8 mouse cellular contexts compared by ENCODE assay signal in the genomic region with DNA sequence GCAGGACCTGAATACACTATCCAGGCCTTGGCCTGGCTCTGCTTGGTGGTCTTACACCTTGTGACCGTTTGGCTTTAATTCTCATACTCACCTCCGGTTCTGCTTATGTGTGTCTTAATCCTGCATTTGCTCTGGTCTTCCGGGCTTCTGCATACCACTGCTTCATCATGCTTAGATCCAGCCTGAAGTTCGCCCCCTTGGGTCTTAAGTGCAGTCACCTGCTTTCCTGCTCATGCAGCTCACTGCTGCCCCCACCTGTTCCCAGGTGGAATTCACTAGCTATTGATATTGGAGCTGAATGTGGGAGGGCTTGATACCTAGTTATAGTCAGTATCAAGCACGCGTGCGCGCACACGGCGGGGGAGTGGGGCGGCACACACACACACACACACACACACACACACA. TPM values are rescaled to one million over a fixed set of nuclear protein-coding genes. Genes with fewer than 3 reads are reported as not detected.
DNase-seq lines count a peak whose midpoint lies in the region; ATAC-seq and TF ChIP-seq lines count a peak whose summit lies in the region.

No protein-coding gene starts in this region.

- H3K27ac ChIP-seq in CH12.LX (ENCODE audit: insufficient read depth, low read depth) = no peak overlapping the region
- H3K27ac ChIP-seq in bone marrow macrophage, adult 2 months (ENCODE audit: insufficient read depth, low read depth, low read length) = no peak overlapping the region
- no peak overlapping the region for H3K27ac ChIP-seq in forebrain, embryonic 10.5 days
- no peak overlapping the region for H3K27ac ChIP-seq in heart, postnatal 0 days (ENCODE audit: low read depth)
- no peak overlapping the region for H3K27ac ChIP-seq in liver, embryonic 14.5 days
- H3K27ac ChIP-seq in neural tube, embryonic 15.5 days (replicated peaks) = no peak overlapping the region
- no peak overlapping the region for H3K27ac ChIP-seq in thymus, adult 2 months (ENCODE audit: control insufficient read depth, insufficient read depth, low read length)

- ATAC-seq in heart, postnatal 0 days (ENCODE audit: insufficient read depth, low read depth) = no peak
- no peak for ATAC-seq in liver, embryonic 14.5 days (ENCODE audit: insufficient read depth)
- ATAC-seq in neural tube, embryonic 15.5 days (ENCODE audit: low FRiP score) = peak; percentile 74

- H3K4me1 ChIP-seq in CH12.LX (ENCODE audit: control insufficient read depth in 1 of 2, insufficient read depth in 2 of 2) = peaks cover 10 to 25% of the 10 kb centered on the region in 2 experiments
- no peaks in the 10 kb centered on the region for H3K4me1 ChIP-seq in bone marrow macrophage, adult 2 months (ENCODE audit: control insufficient read depth, insufficient read depth, low read length)
- no peaks in the 10 kb centered on the region for H3K4me1 ChIP-seq in forebrain, embryonic 10.5 days
- no peaks in the 10 kb centered on the region for H3K4me1 ChIP-seq in heart, postnatal 0 days (ENCODE audit: control insufficient read depth, insufficient read depth)
- H3K4me1 ChIP-seq in liver, embryonic 14.5 days (replicated peaks; ENCODE audit: control insufficient read depth in 2 of 2, insufficient read depth in 2 of 2, low read length in 1 of 2) = no peaks in the 10 kb centered on the region
- no peaks in the 10 kb centered on the region for H3K4me1 ChIP-seq in neural tube, embryonic 15.5 days
- H3K4me1 ChIP-seq in thymus, adult 2 months (replicated peaks; ENCODE audit: control insufficient read depth, insufficient read depth, low read length) = no peaks in the 10 kb centered on the region

- H3K9me3 ChIP-seq in CH12.LX (replicated peaks; ENCODE audit: low read length) = no peaks in the 10 kb centered on the region
- H3K9me3 ChIP-seq in forebrain, embryonic 10.5 days = no peaks in the 10 kb centered on the region
- no peaks in the 10 kb centered on the region for H3K9me3 ChIP-seq in heart, postnatal 0 days (replicated peaks; ENCODE audit: control insufficient read depth, low read length)
- no peaks in the 10 kb centered on the region for H3K9me3 ChIP-seq in liver, embryonic 14.5 days (ENCODE audit: control insufficient read depth, low read length)
- no peaks in the 10 kb centered on the region for H3K9me3 ChIP-seq in neural tube, embryonic 15.5 days (replicated peaks)

- TF ChIP-seq RAD21 in CH12.LX (IDR thresholded peaks at IDR 0.05; ENCODE audit: low read depth, low read length) = peak; percentile 92

- H3K27me3 ChIP-seq in CH12.LX (replicated peaks) = no peaks in the 10 kb centered on the region
- no peaks in the 10 kb centered on the region for H3K27me3 ChIP-seq in forebrain, embryonic 10.5 days (ENCODE audit: poor library complexity, severe bottlenecking)
- no peaks in the 10 kb centered on the region for H3K27me3 ChIP-seq in heart, postnatal 0 days (ENCODE audit: control insufficient read depth, insufficient read depth, low read length)
- no peaks in the 10 kb centered on the region for H3K27me3 ChIP-seq in liver, embryonic 14.5 days (ENCODE audit: control insufficient read depth, insufficient read depth, low read length)
- no peaks in the 10 kb centered on the region for H3K27me3 ChIP-seq in neural tube, embryonic 15.5 days (replicated peaks)
- H3K27me3 ChIP-seq in thymus, adult 2 months (ENCODE audit: control insufficient read depth, insufficient read depth, low read length) = no peaks in the 10 kb centered on the region

- no peaks in the 10 kb centered on the region for H3K79me2 ChIP-seq in CH12.LX (replicated peaks; ENCODE audit: control insufficient read depth, extremely low read depth, insufficient read depth, poor library complexity, severe bottlenecking)

- in situ Hi-C loops in CH12.LX (cut with MboI; ENCODE audit: low pct_ligation_motif_present, low pct_unique_long_range_greater_than_20kb, low sequenced_read_pairs) = loop anchor here (10.0 kb wide), 1 partner anchor 323 kb away; no protein-coding TSS in a partner anchor

- no peak for TF ChIP-seq EP300 in CH12.LX (IDR thresholded peaks at IDR 0.05; ENCODE audit: low read length)
- TF ChIP-seq EP300 in heart, postnatal 0 days (IDR thresholded peaks at IDR 0.05; ENCODE audit: low read depth) = no peak
- TF ChIP-seq EP300 in liver, embryonic 14.5 days (IDR thresholded peaks at IDR 0.05; ENCODE audit: low read depth) = no peak

- H3K36me3 ChIP-seq in CH12.LX (replicated peaks in 1 of 2; ENCODE audit: control insufficient read depth in 1 of 2, insufficient read depth in 1 of 2, low read length in 1 of 2) = no peaks in the 10 kb centered on the region
- no peaks in the 10 kb centered on the region for H3K36me3 ChIP-seq in forebrain, embryonic 10.5 days (replicated peaks)
- H3K36me3 ChIP-seq in heart, postnatal 0 days (replicated peaks; ENCODE audit: control insufficient read depth, insufficient read depth, low read length) = no peaks in the 10 kb centered on the region
- no peaks in the 10 kb centered on the region for H3K36me3 ChIP-seq in liver, embryonic 14.5 days (replicated peaks; ENCODE audit: control insufficient read depth, insufficient read depth, low read depth)
- H3K36me3 ChIP-seq in neural tube, embryonic 15.5 days = no peaks in the 10 kb centered on the region
- H3K36me3 ChIP-seq in thymus, adult 2 months (ENCODE audit: control insufficient read depth, insufficient read depth, low read length) = no peaks in the 10 kb centered on the region

- H3K4me3 ChIP-seq in CH12.LX (replicated peaks in 1 of 3; ENCODE audit: low read depth in 2 of 3, low read length in 2 of 3, poor library complexity in 1 of 3) = no peak overlapping the region
- no peak overlapping the region for H3K4me3 ChIP-seq in bone marrow macrophage, adult 2 months (ENCODE audit: insufficient read depth, low read length)
- no peak overlapping the region for H3K4me3 ChIP-seq in forebrain, embryonic 10.5 days
- H3K4me3 ChIP-seq in heart, postnatal 0 days (ENCODE audit: low read depth, low read length) = no peak overlapping the region
- no peak overlapping the region for H3K4me3 ChIP-seq in liver, embryonic 14.5 days (ENCODE audit: insufficient read depth in 1 of 2, low read depth in 2 of 2, low read length in 2 of 2)
- H3K4me3 ChIP-seq in neural tube, embryonic 15.5 days (replicated peaks) = no peak overlapping the region
- no peak overlapping the region for H3K4me3 ChIP-seq in thymus, adult 2 months (ENCODE audit: control insufficient read depth, insufficient read depth, low read length)

- no peak for TF ChIP-seq POLR2A in CH12.LX (IDR thresholded peaks at IDR 0.05; ENCODE audit: low read depth, low read length)
- no peak for TF ChIP-seq POLR2A in bone marrow macrophage, adult 2 months (IDR thresholded peaks at IDR 0.05; ENCODE audit: borderline replicate concordance, low read depth, low read length)
- no peak for TF ChIP-seq POLR2A in thymus, adult 2 months (IDR thresholded peaks at IDR 0.05; ENCODE audit: control insufficient read depth, extremely low read depth, insufficient read depth, low read length, poor library complexity)

- H3K9ac ChIP-seq in CH12.LX (ENCODE audit: insufficient read depth, low read depth) = no peak overlapping the region
- no peak overlapping the region for H3K9ac ChIP-seq in heart, postnatal 0 days (replicated peaks; ENCODE audit: low read depth, low read length)
- no peak overlapping the region for H3K9ac ChIP-seq in liver, embryonic 14.5 days (replicated peaks)
- no peak overlapping the region; the same call in 1 of the 2 replicates for H3K9ac ChIP-seq in neural tube, embryonic 15.5 days (replicated peaks)

- peak in 1 of 2 experiments; percentile 98 for TF ChIP-seq CTCF in CH12.LX (conservative IDR thresholded peaks at IDR 0.05 in 1 of 2, IDR thresholded peaks at IDR 0.05 in 1 of 2; ENCODE audit: low read depth in 2 of 2, low read length in 2 of 2)
- peak; percentile 43; the same call in 1 of the 2 replicates for TF ChIP-seq CTCF in bone marrow macrophage, adult 2 months (IDR thresholded peaks at IDR 0.05; ENCODE audit: low read depth, low read length)
- TF ChIP-seq CTCF in heart, postnatal 0 days (IDR thresholded peaks at IDR 0.05; ENCODE audit: low read depth) = peak; percentile 87
- peak; percentile 76 for TF ChIP-seq CTCF in liver, embryonic 14.5 days (IDR thresholded peaks at IDR 0.05; ENCODE audit: low read depth)
- no peak for TF ChIP-seq CTCF in thymus, adult 2 months (IDR thresholded peaks at IDR 0.05; ENCODE audit: borderline replicate concordance, control insufficient read depth, extremely low read depth, insufficient read depth, low read length, poor library complexity)

- DNase-seq in CH12.LX (ENCODE audit: extremely low read depth) = peak; percentile 80
- DNase-seq in forebrain, embryonic 10.5 days (ENCODE audit: extremely low spot score, low spot score) = peak; percentile 65
- DNase-seq in heart, postnatal 0 days (ENCODE audit: low spot score) = peak; percentile 48
- peak; percentile 10 for DNase-seq in large intestine, adult 2 months (ENCODE audit: low read depth, low spot score)
- DNase-seq in liver, embryonic 14.5 days (ENCODE audit: low read depth in 3 of 3, low spot score in 3 of 3) = peak; percentile 7 to 12 (median 11)
- DNase-seq in thymus, adult 2 months = peak; percentile 51

- 23% methylated on average over 11 of the region's 11 CpGs for WGBS in forebrain, embryonic 10.5 days
- WGBS in heart, postnatal 0 days = 19% methylated on average over 11 of the region's 11 CpGs
- WGBS in large intestine, adult 2 months = 14% methylated on average over 11 of the region's 11 CpGs
- 20% methylated on average over 11 of the region's 11 CpGs for WGBS in liver, embryonic 14.5 days (ENCODE audit: insufficient replicate concordance)
- 24% methylated on average over 11 of the region's 11 CpGs for whole genome bisulfite sequencing in neural tube, embryonic 15.5 days
- WGBS in thymus, adult 2 months = 22% methylated on average over 11 of the region's 11 CpGs

- peak overlapping the region; percentile 37; the same call in 1 of the 2 replicates for H3K4me2 ChIP-seq in CH12.LX (ENCODE audit: insufficient read depth, low read depth, poor library complexity, severe bottlenecking)
- no peak overlapping the region for H3K4me2 ChIP-seq in heart, postnatal 0 days (ENCODE audit: low read depth, low read length)
- no peak overlapping the region for H3K4me2 ChIP-seq in liver, embryonic 14.5 days (ENCODE audit: low read depth)
- peak overlapping the region; percentile 42 for H3K4me2 ChIP-seq in neural tube, embryonic 15.5 days

- dilution Hi-C loops in CH12.LX (cut with MboI; ENCODE audit: extremely low pct_ligation_motif_present, extremely low pct_unique_long_range_greater_than_20kb, low sequenced_read_pairs) = no loop called here

RNA-seq across cellular contexts. Expression of a gene that starts 13.9 kb away (rescaled TPM):
- total RNA-seq in CH12.LX (2012; rRNA removed) (not detected in 2 replicates), CH12.LX (2014; rRNA removed) (not detected in 2 replicates)
- not detected in 2 replicates for polyA plus RNA-seq in CH12.LX (2012; ENCODE audit: insufficient read length, low read depth)
- not detected in 2 replicates for polyA plus RNA-seq in bone marrow macrophage, adult 2 months (2012; ENCODE audit: insufficient read depth, insufficient read length, missing spikeins)
- 1.4 and 1.8 TPM in 2 replicates for polyA plus RNA-seq in forebrain, embryonic 10.5 days (2016; fragmentation: Nextera tagmentation; extraction: Ambion mirVana)
- total RNA-seq in heart, postnatal 0 days (2014; rRNA removed; ENCODE audit: low replicate concordance) = 0.46 and 0.76 TPM in 2 replicates
- polyA plus RNA-seq in heart, postnatal 0 days (2015; fragmentation: Nextera tagmentation; extraction: Ambion mirVana) = 0.31 and 0.51 TPM in 2 replicates
- not detected in 2 replicates for polyA plus RNA-seq in large intestine, adult 2 months (2012; rRNA removed)
- 0.02 and 0.09 TPM in 2 replicates for polyA plus RNA-seq in liver, embryonic 14.5 days (2012; rRNA removed)
- polyA plus RNA-seq in liver, embryonic 14.5 days (2014; fragmentation: Nextera tagmentation; extraction: Ambion mirVana) = 0.14 TPM in 1 of 2 replicates, not detected in the other
- polyA plus RNA-seq in neural tube, embryonic 15.5 days (2015; fragmentation: Nextera tagmentation; extraction: Ambion mirVana) = 3.6 and 3.7 TPM in 2 replicates
- 0.14 and 0.18 TPM in 2 replicates for polyA plus RNA-seq in thymus, adult 2 months (2012; rRNA removed)

RNA-seq across cellular contexts. Expression of a gene that starts 18.9 kb away (rescaled TPM):
- total RNA-seq in CH12.LX (2012; rRNA removed) = 0.04 and 0.08 TPM in 2 replicates
- total RNA-seq in CH12.LX (2014; rRNA removed) = not detected in 2 replicates
- 0.17 TPM in 1 of 2 replicates, not detected in the other for polyA plus RNA-seq in CH12.LX (2012; ENCODE audit: insufficient read length, low read depth)
- 1.6 and 3.6 TPM in 2 replicates for polyA plus RNA-seq in bone marrow macrophage, adult 2 months (2012; ENCODE audit: insufficient read depth, insufficient read length, missing spikeins)
- 45.4 and 72.9 TPM in 2 replicates for polyA plus RNA-seq in forebrain, embryonic 10.5 days (2016; fragmentation: Nextera tagmentation; extraction: Ambion mirVana)
- total RNA-seq in heart, postnatal 0 days (2014; rRNA removed; ENCODE audit: low replicate concordance) = 11.7 and 20.3 TPM in 2 replicates
- polyA plus RNA-seq in heart, postnatal 0 days (2015; fragmentation: Nextera tagmentation; extraction: Ambion mirVana) = 6.5 and 7.5 TPM in 2 replicates
- polyA plus RNA-seq in large intestine, adult 2 months (2012; rRNA removed) = 8.4 and 9.0 TPM in 2 replicates
- 0.63 and 1.8 TPM in 2 replicates for polyA plus RNA-seq in liver, embryonic 14.5 days (2012; rRNA removed)
- 0.78 and 1.5 TPM in 2 replicates for polyA plus RNA-seq in liver, embryonic 14.5 days (2014; fragmentation: Nextera tagmentation; extraction: Ambion mirVana)
- polyA plus RNA-seq in neural tube, embryonic 15.5 days (2015; fragmentation: Nextera tagmentation; extraction: Ambion mirVana) = 2,686 and 3,326 TPM in 2 replicates
- 1.6 and 1.9 TPM in 2 replicates for polyA plus RNA-seq in thymus, adult 2 months (2012; rRNA removed)

Comparison
In these comparisons a context has a peak if more than half of its experiments do, and no peak if none do; other contexts are left out.
1. DNase-seq: peak in every context shown above with its lines; median percentile 80 in CH12.LX; 65 in forebrain, embryonic 10.5 days; 51 in thymus, adult 2 months; 48 in heart, postnatal 0 days; 11 in liver, embryonic 14.5 days; 10 in large intestine, adult 2 months.
2. H3K4me2 ChIP-seq: peak in CH12.LX (single experiment) and neural tube, embryonic 15.5 days (single experiment); none in heart, postnatal 0 days (single experiment) and liver, embryonic 14.5 days (single experiment).
3. RNA of a gene that starts 18.9 kb away (polyA plus RNA-seq): 2,686 to 3,326 TPM in neural tube, embryonic 15.5 days; 45.4 to 72.9 TPM in forebrain, embryonic 10.5 days, 8.4 to 9.0 TPM in large intestine, adult 2 months, 6.5 to 7.5 TPM in heart, postnatal 0 days, 1.6 to 3.6 TPM in bone marrow macrophage, adult 2 months, 1.6 to 1.9 TPM in thymus, adult 2 months, 0.63 to 1.8 TPM in liver, embryonic 14.5 days and 0.17 TPM in CH12.LX; every median in the first group is over 10 times any median in the second.